Mouse (Mus musculus): ENCODE data around the gene Npm1. TPM values are rescaled to one million over a fixed set of nuclear protein-coding genes. Genes with fewer than 3 reads are reported as not detected.

Gene Npm1
- polyA plus RNA-seq, 1 experiment from 2014 or later = 1,018 TPM

DNA sequence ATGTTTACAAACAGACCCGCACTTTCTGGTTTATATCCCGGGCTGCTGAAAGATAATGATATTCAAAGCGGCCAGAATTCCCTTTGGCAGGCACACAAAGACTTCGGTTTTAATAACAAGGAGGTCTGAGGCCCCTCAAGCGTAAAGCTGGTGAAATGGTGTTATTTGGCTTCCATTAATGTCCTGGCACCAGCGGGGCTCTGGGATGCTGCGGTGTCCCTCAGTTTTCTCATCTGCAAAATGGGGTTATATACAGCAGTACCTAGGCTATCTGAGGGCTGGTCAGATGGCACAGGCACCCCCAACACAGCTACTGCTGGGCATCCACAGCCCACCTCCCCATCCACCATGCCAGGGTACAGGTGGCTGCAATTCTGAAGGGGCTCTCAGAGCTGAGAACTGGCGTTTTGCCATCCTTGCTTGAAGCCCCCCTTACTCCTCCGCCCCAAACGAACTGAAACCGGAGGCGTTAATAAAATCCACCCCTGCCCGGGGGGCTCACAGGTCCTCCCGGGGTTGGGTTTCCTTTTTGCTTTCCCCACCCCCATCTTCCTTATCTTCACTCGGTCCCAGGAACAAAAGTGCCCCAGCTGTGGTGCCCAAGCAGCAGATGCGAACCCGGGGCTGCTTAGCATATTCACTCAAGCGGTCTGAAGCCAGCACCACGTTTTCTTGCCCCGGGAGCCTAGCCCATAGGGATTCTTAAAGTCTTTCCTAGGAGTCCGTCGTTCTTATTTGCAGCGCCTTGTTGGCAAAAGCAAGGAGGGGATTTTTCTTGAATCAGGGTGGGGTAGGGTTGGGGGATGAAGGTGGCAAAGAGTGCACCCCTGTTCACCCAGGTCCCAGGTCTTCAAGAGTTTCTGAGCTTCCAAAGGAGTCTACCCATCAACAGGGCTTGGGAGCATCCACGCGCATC lies 32.8 kb upstream of the Npm1 start:
- H3K27me3 ChIP-seq (replicated peaks; ENCODE audit: control insufficient read depth, insufficient read depth, low read length) = peaks cover 93% of the 10 kb centered on the region
- no peak overlapping the region for H3K4me2 ChIP-seq (ENCODE audit: low read depth, low read length)
- no peaks in the 10 kb centered on the region for H3K36me3 ChIP-seq (ENCODE audit: control insufficient read depth, insufficient read depth, low read length)
- H3K27ac ChIP-seq (replicated peaks; ENCODE audit: low read depth, low read length) = no peak overlapping the region
- H3K9me3 ChIP-seq (ENCODE audit: control insufficient read depth, low read length) = peaks cover 6% of the 10 kb centered on the region
- peaks cover 8% of the 10 kb centered on the region; the same call in 1 of the 2 replicates for H3K4me1 ChIP-seq (ENCODE audit: control insufficient read depth, insufficient read depth, low read length)
- ATAC-seq (ENCODE audit: low read depth) = no peak
- WGBS = 4% methylated on average over 25 of the region's 25 CpGs
- DNase-seq (ENCODE audit: low spot score) = no peak
- H3K4me3 ChIP-seq (ENCODE audit: low read depth, low read length) = no peak overlapping the region
- H3K9ac ChIP-seq (ENCODE audit: low read depth, low read length) = no peak overlapping the region

GRCm38 (mm10) chr11:33195061-33195460 lies 32.1 kb upstream of the Npm1 start:
- ATAC-seq (ENCODE audit: low read depth) = no peak
- no peak overlapping the region for H3K9ac ChIP-seq (ENCODE audit: low read depth, low read length)
- H3K9me3 ChIP-seq (ENCODE audit: control insufficient read depth, low read length) = peaks cover 6% of the 10 kb centered on the region
- H3K27ac ChIP-seq (replicated peaks; ENCODE audit: low read depth, low read length) = no peak overlapping the region
- no peaks in the 10 kb centered on the region for H3K36me3 ChIP-seq (ENCODE audit: control insufficient read depth, insufficient read depth, low read length)
- H3K27me3 ChIP-seq (replicated peaks; ENCODE audit: control insufficient read depth, insufficient read depth, low read length) = peaks cover 89% of the 10 kb centered on the region
- peaks cover under 1% of the 10 kb centered on the region; the same call in 1 of the 2 replicates for H3K4me1 ChIP-seq (ENCODE audit: control insufficient read depth, insufficient read depth, low read length)
- H3K4me3 ChIP-seq (ENCODE audit: low read depth, low read length) = no peak overlapping the region
- no peak for DNase-seq (ENCODE audit: low spot score)
- 24% methylated on average over 7 of the region's 7 CpGs for WGBS
- H3K4me2 ChIP-seq (ENCODE audit: low read depth, low read length) = no peak overlapping the region

DNA sequence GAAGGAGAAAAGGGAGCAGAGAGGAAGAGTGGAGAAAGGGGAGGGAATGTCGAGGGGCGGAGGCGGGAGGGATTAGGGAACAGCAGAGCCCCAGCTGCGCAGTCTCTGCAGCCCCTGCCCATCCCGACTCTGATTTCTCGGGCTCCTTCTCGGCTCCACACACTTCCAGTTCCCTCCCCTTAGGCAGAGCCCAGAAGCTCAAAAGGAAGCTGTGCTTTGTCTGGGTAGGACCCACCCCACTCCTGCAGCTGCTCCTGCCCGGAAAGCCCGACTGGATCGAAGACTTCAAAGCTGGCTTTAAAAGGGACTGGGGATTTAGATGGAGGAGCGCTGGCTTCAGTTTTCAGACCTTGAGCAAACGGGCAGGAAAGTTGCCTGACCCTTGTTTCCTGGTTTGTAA lies 30.7 kb upstream of the Npm1 start:
- DNase-seq (ENCODE audit: low spot score) (peak; percentile 47), ATAC-seq (ENCODE audit: low read depth) (peak; percentile 71)
- Histone ChIP-seq H3K9ac (ENCODE audit: low read depth, low read length) (no peak overlapping the region), H3K4me1 (ENCODE audit: control insufficient read depth, insufficient read depth, low read length) (no peaks in the 10 kb centered on the region), H3K9me3 (ENCODE audit: control insufficient read depth, low read length) (peaks cover 6% of the 10 kb centered on the region), H3K36me3 (ENCODE audit: control insufficient read depth, insufficient read depth, low read length) (no peaks in the 10 kb centered on the region), H3K27ac (replicated peaks; ENCODE audit: low read depth, low read length) (no peak overlapping the region), H3K27me3 (replicated peaks; ENCODE audit: control insufficient read depth, insufficient read depth, low read length) (peaks cover 75% of the 10 kb centered on the region), H3K4me2 (ENCODE audit: low read depth, low read length) (peak overlapping the region; percentile 35), H3K4me3 (ENCODE audit: low read depth, low read length) (peak overlapping the region; percentile 13; the same call in 1 of the 2 replicates)
- WGBS = 2% methylated on average over 12 of the region's 12 CpGs

GRCm38 (mm10) chr11:33181804-33182203 lies 18.8 kb upstream of the Npm1 start:
- Histone ChIP-seq H3K27ac (replicated peaks; ENCODE audit: low read depth, low read length) (no peak overlapping the region), H3K4me3 (ENCODE audit: low read depth, low read length) (no peak overlapping the region), H3K4me1 (ENCODE audit: control insufficient read depth, insufficient read depth, low read length) (no peaks in the 10 kb centered on the region; the same call in 1 of the 2 replicates), H3K27me3 (replicated peaks; ENCODE audit: control insufficient read depth, insufficient read depth, low read length) (peaks cover 10% of the 10 kb centered on the region), H3K9ac (ENCODE audit: low read depth, low read length) (no peak overlapping the region), H3K4me2 (ENCODE audit: low read depth, low read length) (no peak overlapping the region), H3K36me3 (ENCODE audit: control insufficient read depth, insufficient read depth, low read length) (no peaks in the 10 kb centered on the region), H3K9me3 (ENCODE audit: control insufficient read depth, low read length) (no peaks in the 10 kb centered on the region)
- 76% methylated on average over 3 of the region's 3 CpGs for WGBS
- ATAC-seq (ENCODE audit: low read depth) (no peak), DNase-seq (ENCODE audit: low spot score) (no peak)

GRCm38 (mm10) chr11:33180701-33181116 lies 17.7 kb upstream of the Npm1 start:
- H3K9ac ChIP-seq (ENCODE audit: low read depth, low read length) = peak overlapping the region; percentile 45

GRCm38 (mm10) chr11:33179802-33180201 lies 16.8 kb upstream of the Npm1 start:
- H3K27me3 ChIP-seq (replicated peaks; ENCODE audit: control insufficient read depth, insufficient read depth, low read length) = peaks cover 14% of the 10 kb centered on the region
- H3K36me3 ChIP-seq (ENCODE audit: control insufficient read depth, insufficient read depth, low read length) = no peaks in the 10 kb centered on the region
- 48% methylated on average over 1 of the region's 1 CpGs for WGBS
- ATAC-seq (ENCODE audit: low read depth) = no peak
- DNase-seq (ENCODE audit: low spot score) = no peak
- H3K27ac ChIP-seq (replicated peaks; ENCODE audit: low read depth, low read length) = no peak overlapping the region
- H3K4me2 ChIP-seq (ENCODE audit: low read depth, low read length) = no peak overlapping the region
- no peaks in the 10 kb centered on the region for H3K9me3 ChIP-seq (ENCODE audit: control insufficient read depth, low read length)
- H3K9ac ChIP-seq (ENCODE audit: low read depth, low read length) = no peak overlapping the region
- H3K4me3 ChIP-seq (ENCODE audit: low read depth, low read length) = no peak overlapping the region
- no peaks in the 10 kb centered on the region; the same call in 1 of the 2 replicates for H3K4me1 ChIP-seq (ENCODE audit: control insufficient read depth, insufficient read depth, low read length)

More at GRCm38 (mm10) chr11:33180701-33181116, 17.7 kb upstream of the Npm1 start:
- ATAC-seq (ENCODE audit: low read depth) (peak; percentile 28; the same call in 1 of the 2 replicates), DNase-seq (ENCODE audit: low spot score) (peak; percentile 63)
- peak overlapping the region; percentile 32 for H3K4me3 ChIP-seq (ENCODE audit: low read depth, low read length)
- peak overlapping the region; percentile 61 for H3K4me2 ChIP-seq (ENCODE audit: low read depth, low read length)
- WGBS = 2% methylated on average over 18 of the region's 18 CpGs
- no peaks in the 10 kb centered on the region; the same call in 1 of the 2 replicates for H3K4me1 ChIP-seq (ENCODE audit: control insufficient read depth, insufficient read depth, low read length)
- peaks cover 12% of the 10 kb centered on the region for H3K27me3 ChIP-seq (replicated peaks; ENCODE audit: control insufficient read depth, insufficient read depth, low read length)
- H3K36me3 ChIP-seq (ENCODE audit: control insufficient read depth, insufficient read depth, low read length) = no peaks in the 10 kb centered on the region
- no peak overlapping the region for H3K27ac ChIP-seq (replicated peaks; ENCODE audit: low read depth, low read length)
- H3K9me3 ChIP-seq (ENCODE audit: control insufficient read depth, low read length) = no peaks in the 10 kb centered on the region

DNA sequence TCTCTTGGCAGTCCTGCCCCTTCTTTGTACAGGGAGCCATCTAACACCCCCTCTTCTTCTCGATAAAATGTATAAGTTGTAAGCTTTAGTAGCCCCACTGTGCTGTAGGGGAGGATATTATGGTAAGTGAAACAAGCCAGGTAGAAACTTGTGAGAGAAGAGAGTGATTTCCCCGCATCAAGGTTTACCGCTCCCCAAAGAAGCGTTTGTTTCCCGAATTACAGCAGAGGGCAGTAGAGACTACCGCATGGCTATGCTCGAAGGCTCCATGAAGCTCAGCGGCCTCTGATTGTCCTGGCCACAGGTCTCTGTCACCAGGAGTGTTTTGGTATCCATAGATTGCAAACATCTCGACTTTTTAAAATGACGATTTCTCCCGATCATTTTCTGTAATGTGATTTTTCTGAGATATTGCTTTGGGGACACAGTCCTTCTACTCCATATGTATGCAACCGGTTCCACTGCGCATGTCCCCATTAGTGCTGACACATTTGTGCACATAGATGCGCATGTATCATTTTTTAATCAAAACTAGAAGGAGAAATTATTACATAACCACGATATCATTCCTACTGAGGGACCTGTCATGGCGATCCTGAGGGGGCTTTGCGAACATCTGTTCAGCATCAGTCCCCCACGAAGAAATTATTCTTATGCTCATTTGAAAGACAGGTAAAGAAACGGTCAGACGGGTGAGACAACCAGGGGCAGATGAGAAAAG lies 13.7 kb upstream of the Npm1 start:
- Histone ChIP-seq H3K9ac (ENCODE audit: low read depth, low read length) (no peak overlapping the region), H3K27me3 (replicated peaks; ENCODE audit: control insufficient read depth, insufficient read depth, low read length) (peaks cover 14% of the 10 kb centered on the region), H3K4me2 (ENCODE audit: low read depth, low read length) (no peak overlapping the region), H3K27ac (replicated peaks; ENCODE audit: low read depth, low read length) (no peak overlapping the region), H3K4me3 (ENCODE audit: low read depth, low read length) (no peak overlapping the region), H3K4me1 (ENCODE audit: control insufficient read depth, insufficient read depth, low read length) (no peaks in the 10 kb centered on the region; the same call in 1 of the 2 replicates), H3K36me3 (ENCODE audit: control insufficient read depth, insufficient read depth, low read length) (no peaks in the 10 kb centered on the region), H3K9me3 (ENCODE audit: control insufficient read depth, low read length) (no peaks in the 10 kb centered on the region)
- WGBS = 24% methylated on average over 20 of the region's 20 CpGs
- DNase-seq (ENCODE audit: low spot score) (peak; percentile 77), ATAC-seq (ENCODE audit: low read depth) (0 out of 2 replicates have a peak, but pooled peaks have one; percentile 62)

- Histone ChIP-seq H3K9me3 (ENCODE audit: control insufficient read depth, low read length) (no peaks in the 10 kb centered on the region), H3K27ac (replicated peaks; ENCODE audit: low read depth, low read length) (no peak overlapping the region), H3K27me3 (replicated peaks; ENCODE audit: control insufficient read depth, insufficient read depth, low read length) (peaks cover 14% of the 10 kb centered on the region), H3K4me3 (ENCODE audit: low read depth, low read length) (no peak overlapping the region), H3K36me3 (ENCODE audit: control insufficient read depth, insufficient read depth, low read length) (no peaks in the 10 kb centered on the region), H3K4me2 (ENCODE audit: low read depth, low read length) (no peak overlapping the region), H3K9ac (ENCODE audit: low read depth, low read length) (no peak overlapping the region), H3K4me1 (ENCODE audit: control insufficient read depth, insufficient read depth, low read length) (no peaks in the 10 kb centered on the region)
- DNase-seq (ENCODE audit: low spot score) = no peak
- WGBS = 66% methylated on average over 2 of the region's 3 CpGs
- no peak for ATAC-seq (ENCODE audit: low read depth)
These were observed 12.8 kb upstream of the Npm1 start for GRCm38 (mm10) chr11:33175768-33176167.

Measured in embryonic facial prominence, embryonic 14.5 days (tissue).